Mouse (Mus musculus) heart, postnatal 0 days (tissue): ENCODE measurements around the gene Zfp972.
"Not testable (repeated sequence)": the region's sequence is repeated elsewhere in the genome, so short reads cannot be mapped to it uniquely, and the experiment has no call there.

Source experiments
- CTCF ChIP-seq: IDR thresholded peaks from 2 replicates; pipeline ENCODE4 v1.5.1; 2016; ENCODE audit warnings: antibody characterized with exemption, control low read depth, low read depth
- EP300 ChIP-seq: IDR thresholded peaks from 2 replicates; pipeline ENCODE4 v1.6.1; 2016; ENCODE audit warnings: antibody characterized with exemption, low read depth

- TF ChIP-seq EP300, CTCF: not testable (repeated sequence)
These were observed 28.3 kb downstream of the Zfp972 start, which contains the start of gene Gm14327 for GRCm38 (mm10) chr2:177897046-177897578.
